Mouse (Mus musculus): Measurements from ENCODE around the gene Cacna1c. TPM values are rescaled to one million over a fixed set of nuclear protein-coding genes. Genes with fewer than 3 reads are reported as not detected.

The Cacna1c gene
- polyA plus RNA-seq, 1 experiment, result 1.0 TPM

GRCm38 (mm10) chr6:118816253-118816652 lies 380.0 kb downstream of the Cacna1c start:
- no peaks in the 10 kb centered on the region for H3K36me3 ChIP-seq (ENCODE audit: control insufficient read depth, insufficient read depth, low read length, poor library complexity, severe bottlenecking)
- no peak overlapping the region for H3K9ac ChIP-seq (ENCODE audit: low read depth, poor library complexity, severe bottlenecking)
- no peaks in the 10 kb centered on the region; the same call in 1 of the 2 replicates for H3K27me3 ChIP-seq (ENCODE audit: control insufficient read depth, insufficient read depth, low read length, poor library complexity, severe bottlenecking)
- H3K9me3 ChIP-seq (replicated peaks; ENCODE audit: control insufficient read depth, insufficient read depth, low read length, poor library complexity, severe bottlenecking), result no peaks in the 10 kb centered on the region; the same call in 1 of the 2 replicates
- no peak overlapping the region for H3K4me3 ChIP-seq (ENCODE audit: low read depth, low read length)
- H3K4me1 ChIP-seq (ENCODE audit: control insufficient read depth, insufficient read depth, low read length), result no peaks in the 10 kb centered on the region
- no peak for TF ChIP-seq POLR2A (IDR thresholded peaks at IDR 0.05; ENCODE audit: insufficient read depth, low read length)
- TF ChIP-seq EP300 (IDR thresholded peaks at IDR 0.05; ENCODE audit: insufficient read depth, low read depth, low read length), result no peak
- no peak for TF ChIP-seq CTCF (IDR thresholded peaks at IDR 0.05; ENCODE audit: low read depth, low read length)
- H3K27ac ChIP-seq (ENCODE audit: insufficient read depth, low read length), result no peak overlapping the region

GRCm38 (mm10) chr6:118812556-118812955 lies 383.7 kb downstream of the Cacna1c start:
- H3K9me3 ChIP-seq (replicated peaks; ENCODE audit: control insufficient read depth, insufficient read depth, low read length, poor library complexity, severe bottlenecking), result no peaks in the 10 kb centered on the region; the same call in 1 of the 2 replicates
- TF ChIP-seq EP300 (IDR thresholded peaks at IDR 0.05; ENCODE audit: insufficient read depth, low read depth, low read length) (no peak), POLR2A (IDR thresholded peaks at IDR 0.05; ENCODE audit: insufficient read depth, low read length) (no peak), CTCF (IDR thresholded peaks at IDR 0.05; ENCODE audit: low read depth, low read length) (no peak)
- no peaks in the 10 kb centered on the region for H3K36me3 ChIP-seq (ENCODE audit: control insufficient read depth, insufficient read depth, low read length, poor library complexity, severe bottlenecking)
- H3K27me3 ChIP-seq (ENCODE audit: control insufficient read depth, insufficient read depth, low read length, poor library complexity, severe bottlenecking), result no peaks in the 10 kb centered on the region
- H3K9ac ChIP-seq (ENCODE audit: low read depth, poor library complexity, severe bottlenecking), result no peak overlapping the region
- no peaks in the 10 kb centered on the region for H3K4me1 ChIP-seq (ENCODE audit: control insufficient read depth, insufficient read depth, low read length)
- H3K27ac ChIP-seq (ENCODE audit: insufficient read depth, low read length), result no peak overlapping the region
- no peak overlapping the region for H3K4me3 ChIP-seq (ENCODE audit: low read depth, low read length)

- Histone ChIP-seq H3K4me1 (ENCODE audit: control insufficient read depth, insufficient read depth, low read length) (no peaks in the 10 kb centered on the region), H3K9ac (ENCODE audit: low read depth, poor library complexity, severe bottlenecking) (no peak overlapping the region), H3K4me3 (ENCODE audit: low read depth, low read length) (no peak overlapping the region), H3K27ac (ENCODE audit: insufficient read depth, low read length) (no peak overlapping the region), H3K36me3 (ENCODE audit: control insufficient read depth, insufficient read depth, low read length, poor library complexity, severe bottlenecking) (no peaks in the 10 kb centered on the region), H3K27me3 (ENCODE audit: control insufficient read depth, insufficient read depth, low read length, poor library complexity, severe bottlenecking) (no peaks in the 10 kb centered on the region), H3K9me3 (replicated peaks; ENCODE audit: control insufficient read depth, insufficient read depth, low read length, poor library complexity, severe bottlenecking) (no peaks in the 10 kb centered on the region; the same call in 1 of the 2 replicates)
- TF ChIP-seq POLR2A (IDR thresholded peaks at IDR 0.05; ENCODE audit: insufficient read depth, low read length), result no peak
- no peak for TF ChIP-seq EP300 (IDR thresholded peaks at IDR 0.05; ENCODE audit: insufficient read depth, low read depth, low read length)
- no peak for TF ChIP-seq CTCF (IDR thresholded peaks at IDR 0.05; ENCODE audit: low read depth, low read length)
Measured at GRCm38 (mm10) chr6:118812007-118812406, 384.2 kb downstream of the Cacna1c start.

GRCm38 (mm10) chr6:118810834-118811233 lies 385.4 kb downstream of the Cacna1c start:
- Histone ChIP-seq H3K9me3 (replicated peaks; ENCODE audit: control insufficient read depth, insufficient read depth, low read length, poor library complexity, severe bottlenecking) (no peaks in the 10 kb centered on the region; the same call in 1 of the 2 replicates), H3K4me1 (ENCODE audit: control insufficient read depth, insufficient read depth, low read length) (no peaks in the 10 kb centered on the region), H3K27me3 (ENCODE audit: control insufficient read depth, insufficient read depth, low read length, poor library complexity, severe bottlenecking) (no peaks in the 10 kb centered on the region), H3K4me3 (ENCODE audit: low read depth, low read length) (no peak overlapping the region), H3K36me3 (ENCODE audit: control insufficient read depth, insufficient read depth, low read length, poor library complexity, severe bottlenecking) (no peaks in the 10 kb centered on the region), H3K9ac (ENCODE audit: low read depth, poor library complexity, severe bottlenecking) (no peak overlapping the region), H3K27ac (ENCODE audit: insufficient read depth, low read length) (no peak overlapping the region)
- TF ChIP-seq EP300 (IDR thresholded peaks at IDR 0.05; ENCODE audit: insufficient read depth, low read depth, low read length) (no peak), POLR2A (IDR thresholded peaks at IDR 0.05; ENCODE audit: insufficient read depth, low read length) (no peak)

- no peaks in the 10 kb centered on the region for H3K27me3 ChIP-seq (ENCODE audit: control insufficient read depth, insufficient read depth, low read length, poor library complexity, severe bottlenecking)
- no peaks in the 10 kb centered on the region for H3K9me3 ChIP-seq (replicated peaks; ENCODE audit: control insufficient read depth, insufficient read depth, low read length, poor library complexity, severe bottlenecking)
- H3K36me3 ChIP-seq (ENCODE audit: control insufficient read depth, insufficient read depth, low read length, poor library complexity, severe bottlenecking), result no peaks in the 10 kb centered on the region
- no peak overlapping the region for H3K4me3 ChIP-seq (ENCODE audit: low read depth, low read length)
- TF ChIP-seq EP300 (IDR thresholded peaks at IDR 0.05; ENCODE audit: insufficient read depth, low read depth, low read length) (no peak), CTCF (IDR thresholded peaks at IDR 0.05; ENCODE audit: low read depth, low read length) (no peak), POLR2A (IDR thresholded peaks at IDR 0.05; ENCODE audit: insufficient read depth, low read length) (no peak)
- no peak overlapping the region for H3K27ac ChIP-seq (ENCODE audit: insufficient read depth, low read length)
- no peak overlapping the region for H3K9ac ChIP-seq (ENCODE audit: low read depth, poor library complexity, severe bottlenecking)
- no peaks in the 10 kb centered on the region for H3K4me1 ChIP-seq (ENCODE audit: control insufficient read depth, insufficient read depth, low read length)
Measured at GRCm38 (mm10) chr6:118805139-118805538, 391.1 kb downstream of the Cacna1c start.

GRCm38 (mm10) chr6:118802286-118802685 lies 393.9 kb downstream of the Cacna1c start:
- H3K4me1 ChIP-seq (ENCODE audit: control insufficient read depth, insufficient read depth, low read length), result no peaks in the 10 kb centered on the region
- no peaks in the 10 kb centered on the region for H3K36me3 ChIP-seq (ENCODE audit: control insufficient read depth, insufficient read depth, low read length, poor library complexity, severe bottlenecking)
- no peaks in the 10 kb centered on the region for H3K9me3 ChIP-seq (replicated peaks; ENCODE audit: control insufficient read depth, insufficient read depth, low read length, poor library complexity, severe bottlenecking)
- no peak for TF ChIP-seq CTCF (IDR thresholded peaks at IDR 0.05; ENCODE audit: low read depth, low read length)
- TF ChIP-seq POLR2A (IDR thresholded peaks at IDR 0.05; ENCODE audit: insufficient read depth, low read length), result no peak
- no peak for TF ChIP-seq EP300 (IDR thresholded peaks at IDR 0.05; ENCODE audit: insufficient read depth, low read depth, low read length)
- no peaks in the 10 kb centered on the region for H3K27me3 ChIP-seq (ENCODE audit: control insufficient read depth, insufficient read depth, low read length, poor library complexity, severe bottlenecking)
- no peak overlapping the region for H3K9ac ChIP-seq (ENCODE audit: low read depth, poor library complexity, severe bottlenecking)
- H3K4me3 ChIP-seq (ENCODE audit: low read depth, low read length), result no peak overlapping the region
- H3K27ac ChIP-seq (ENCODE audit: insufficient read depth, low read length), result no peak overlapping the region

Measured in ES-Bruce4 (cell line).